In the genomic region with DNA sequence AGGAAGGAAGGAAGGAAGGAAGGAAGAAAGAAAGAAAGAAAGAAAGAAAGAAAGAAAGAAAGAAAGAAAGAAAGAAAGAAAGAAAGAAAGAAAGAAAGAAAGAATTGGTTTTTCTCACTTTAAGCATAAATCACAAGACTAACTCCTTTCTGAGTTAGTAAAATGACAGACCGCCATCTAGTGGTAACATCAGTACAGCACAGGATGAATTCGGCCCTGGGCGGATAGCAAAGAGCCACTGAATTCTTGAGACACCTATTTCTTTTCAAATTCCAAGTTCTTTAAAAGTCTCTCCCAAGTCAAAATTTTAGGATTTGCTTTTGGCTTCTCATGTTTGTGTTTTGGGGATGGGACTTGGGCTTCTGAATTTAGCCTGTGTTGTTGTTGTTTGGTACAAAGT, we compare ENCODE assay signal across 1 mouse cellular context.
TF ChIP-seq lines count a peak whose summit lies in the region.

No protein-coding gene starts in this region.

TF ChIP-seq in myocyte, 11 proteins besides CTCF, POLR2A, EP300 and RAD21:
- TF ChIP-seq CEBPB (IDR thresholded peaks at IDR 0.05; ENCODE audit: insufficient read depth, poor library complexity, severe bottlenecking) (no peak), TCF12 (IDR thresholded peaks at IDR 0.05; ENCODE audit: insufficient read depth, poor library complexity, severe bottlenecking) (no peak), USF1 (IDR thresholded peaks at IDR 0.05; ENCODE audit: low read depth) (no peak), MYOD1 (IDR thresholded peaks at IDR 0.05; ENCODE audit: control insufficient read depth in 1 of 3, insufficient read length in 2 of 3, low read depth in 2 of 3) (no peak), SRF (IDR thresholded peaks at IDR 0.05; ENCODE audit: control insufficient read depth, insufficient read length, low read depth) (no peak), REST (IDR thresholded peaks at IDR 0.05; ENCODE audit: insufficient read depth, insufficient read length) (no peak), TCF3 (IDR thresholded peaks at IDR 0.05; ENCODE audit: insufficient read length, low read depth) (no peak), POLR2AphosphoS2 (IDR thresholded peaks at IDR 0.05; ENCODE audit: insufficient read length, low read depth) (no peak), E2F4 (IDR thresholded peaks at IDR 0.05; ENCODE audit: insufficient read depth) (no peak)
